Mouse (Mus musculus): ENCODE data around the gene Csnk1e.

The Csnk1e gene

GRCm38 (mm10) chr15:79427516-79427915 is 27.9 kb downstream of the Csnk1e start:
- intact Hi-C loops (cut with DNase I) = no loop called here

GRCm38 (mm10) chr15:79425516-79425915 is 29.9 kb downstream of the Csnk1e start:
- intact Hi-C loops (cut with DNase I) = no loop called here

GRCm38 (mm10) chr15:79424602-79425001 is 30.8 kb downstream of the Csnk1e start:
- intact Hi-C loops (cut with DNase I) = no loop called here

GRCm38 (mm10) chr15:79422715-79423243 is 32.6 kb downstream of the Csnk1e start:
- intact Hi-C loops (cut with DNase I) = no loop called here

GRCm38 (mm10) chr15:79418677-79419076 is 36.7 kb downstream of the Csnk1e start:
- intact Hi-C loops (cut with DNase I) = no loop called here

- intact Hi-C loops (cut with DNase I) = no loop called here
Measured at GRCm38 (mm10) chr15:79418265-79418664, 37.1 kb downstream of the Csnk1e start.

GRCm38 (mm10) chr15:79417379-79417778 is 38.0 kb downstream of the Csnk1e start:
- intact Hi-C loops (cut with DNase I) = no loop called here

- intact Hi-C loops (cut with DNase I) = no loop called here
Measured at GRCm38 (mm10) chr15:79416460-79417085, 38.8 kb downstream of the Csnk1e start.

GRCm38 (mm10) chr15:79414513-79414912 is 40.9 kb downstream of the Csnk1e start:
- intact Hi-C loops (cut with DNase I) = no loop called here

GRCm38 (mm10) chr15:79413802-79414201 is 41.6 kb downstream of the Csnk1e start:
- intact Hi-C loops (cut with DNase I) = no loop called here

GRCm38 (mm10) chr15:79413201-79413600 is 42.2 kb downstream of the Csnk1e start:
- intact Hi-C loops (cut with DNase I) = no loop called here

- intact Hi-C loops (cut with DNase I) = loop anchor here (2.0 kb wide), 1 partner anchor 55 kb away; no protein-coding TSS in a partner anchor
Measured at GRCm38 (mm10) chr15:79411363-79412065, 43.9 kb downstream of the Csnk1e start.

- intact Hi-C loops (cut with DNase I) = loop anchor here (5.0 kb wide), 1 partner anchor 38 kb away; no protein-coding TSS in a partner anchor
Measured at GRCm38 (mm10) chr15:79409077-79409573, 46.2 kb downstream of the Csnk1e start.

GRCm38 (mm10) chr15:79406564-79406963 is 48.8 kb downstream of the Csnk1e start:
- intact Hi-C loops (cut with DNase I) = loop anchor here (5.0 kb wide), 1 partner anchor 41 kb away; no protein-coding TSS in a partner anchor

GRCm38 (mm10) chr15:79404277-79404676 is 51.1 kb downstream of the Csnk1e start:
- intact Hi-C loops (cut with DNase I) = no loop called here

GRCm38 (mm10) chr15:79403763-79404210 is 51.6 kb downstream of the Csnk1e start:
- intact Hi-C loops (cut with DNase I) = no loop called here

GRCm38 (mm10) chr15:79402836-79403762 is 52.3 kb downstream of the Csnk1e start, which contains the start of gene Tmem184b:
TSS of gene Tmem184b (minus strand) at chr15:79403569.
- intact Hi-C loops (cut with DNase I) = no loop called here

GRCm38 (mm10) chr15:79402176-79402575 is 53.2 kb downstream of the Csnk1e start:
- intact Hi-C loops (cut with DNase I) = no loop called here

GRCm38 (mm10) chr15:79400975-79401365 is 54.4 kb downstream of the Csnk1e start:
- intact Hi-C loops (cut with DNase I) = no loop called here

- intact Hi-C loops (cut with DNase I) = no loop called here
Measured at GRCm38 (mm10) chr15:79400134-79400974, 55.0 kb downstream of the Csnk1e start.
